Mouse (Mus musculus) brain, embryonic 14.5 days (tissue): ENCODE data around the gene Mx1. TPM values are rescaled to one million over a fixed set of nuclear protein-coding genes. Genes with fewer than 3 reads are reported as not detected.

Source experiments
- DNase-seq: peaks from one replicate; pipeline ENCODE4 v3.0.0-alpha.2; 2011; ENCODE audit warnings: low read depth
- CTCF ChIP-seq: fragments of 200-500 bp; IDR thresholded peaks from 2 replicates; pipeline ENCODE4 v1.5.1; 2012; ENCODE audit warnings: inconsistent platforms, mild to moderate bottlenecking, moderate library complexity, borderline replicate concordance; ENCODE audit not compliant: insufficient read depth, insufficient read length; ENCODE audit errors: extremely low read depth
- POLR2A ChIP-seq: fragments of 200-500 bp; IDR thresholded peaks from 2 replicates; pipeline ENCODE4 v1.6.1; 2012; ENCODE audit warnings: mild to moderate bottlenecking, inconsistent platforms, borderline replicate concordance; ENCODE audit not compliant: poor library complexity, insufficient read depth, insufficient read length, severe bottlenecking; ENCODE audit errors: extremely low read depth
- polyA plus RNA-seq: library from polyadenylated mRNA; depleted of rRNA; stranded (reverse); fragments of >200 nt; gene quantifications from 2 replicates; pipeline ENCODE4 v1.2.3, GENCODE M21; 2012

Mx1 gene
- polyA plus RNA-seq, 1 experiment, result 0.21 TPM

GRCm38 (mm10) chr16:97437448-97438056 lies 25.2 kb downstream of the Mx1 start:
- TF ChIP-seq CTCF (no peak), POLR2A (no peak)
- peak; percentile 79 for DNase-seq

DNA sequence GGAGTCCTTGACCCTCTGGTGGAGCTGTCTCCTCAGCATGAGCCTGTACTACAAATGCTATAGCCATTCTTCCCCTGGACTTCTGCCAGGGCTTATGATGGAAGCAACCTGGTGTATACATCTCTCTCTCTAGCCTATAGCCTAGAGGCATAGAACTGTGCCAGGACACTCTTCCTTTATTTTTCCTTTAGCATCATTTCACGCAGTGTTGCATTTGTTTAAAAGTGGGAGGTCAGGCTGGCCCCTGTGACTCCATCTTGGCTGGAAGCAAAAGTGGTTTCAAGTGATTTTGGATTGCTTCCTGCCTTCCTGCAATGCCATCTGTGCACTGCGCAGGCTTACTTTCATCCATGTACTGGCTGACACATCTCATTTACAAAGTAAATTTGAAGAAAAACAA lies 28.5 kb downstream of the Mx1 start:
- TF ChIP-seq POLR2A, result no peak
- no peak for TF ChIP-seq CTCF
- DNase-seq, result peak; percentile 64

DNA sequence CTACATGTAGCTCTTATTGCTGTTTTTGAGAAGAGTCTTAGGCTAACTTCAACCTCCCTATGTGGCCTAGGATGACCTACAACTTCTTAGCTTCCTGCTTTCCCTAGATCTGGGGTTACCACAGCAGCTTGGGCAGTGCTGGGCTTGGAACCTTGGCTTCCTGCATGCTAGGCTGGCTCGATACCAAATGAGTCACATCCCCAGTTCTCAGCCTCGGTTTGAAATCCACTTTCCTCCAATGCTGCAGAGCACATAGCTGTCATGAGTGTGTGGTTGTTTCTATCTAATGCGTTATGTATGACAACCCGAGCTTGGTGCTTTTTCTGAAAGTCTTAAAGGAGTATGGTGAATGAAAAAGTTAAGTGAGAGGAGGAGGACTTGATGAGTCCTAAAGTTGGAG lies 31.4 kb downstream of the Mx1 start:
- DNase-seq, result no peak
- no peak for TF ChIP-seq POLR2A
- no peak for TF ChIP-seq CTCF

GRCm38 (mm10) chr16:97430091-97430490 lies 32.6 kb downstream of the Mx1 start:
- no peak for TF ChIP-seq CTCF
- no peak for TF ChIP-seq POLR2A
- no peak for DNase-seq

DNA sequence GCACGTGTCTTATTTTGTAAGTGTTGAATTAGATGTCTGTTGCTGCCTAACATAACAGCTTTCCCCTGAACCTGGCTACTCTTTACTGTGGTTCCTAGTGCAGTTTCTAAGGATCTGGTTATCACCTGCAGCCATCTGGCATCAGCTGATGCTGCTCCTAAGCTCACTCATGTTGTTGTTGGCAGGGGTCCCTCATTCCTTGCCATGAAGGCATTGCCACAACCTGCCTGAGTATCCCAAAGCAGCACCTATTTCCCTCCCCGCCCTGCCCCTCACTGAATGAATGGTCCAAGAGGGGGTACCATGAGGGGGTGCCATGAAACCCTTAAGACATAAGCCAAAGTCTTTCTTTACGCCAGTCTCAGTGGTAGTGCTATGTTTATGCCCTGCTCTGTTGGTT lies 34.7 kb downstream of the Mx1 start:
- DNase-seq, result peak; percentile 6
- TF ChIP-seq CTCF, result no peak
- TF ChIP-seq POLR2A, result no peak

- DNase-seq, result no peak
- TF ChIP-seq POLR2A (no peak), CTCF (no peak)
These were observed 39.1 kb downstream of the Mx1 start for GRCm38 (mm10) chr16:97423627-97424026.

DNA sequence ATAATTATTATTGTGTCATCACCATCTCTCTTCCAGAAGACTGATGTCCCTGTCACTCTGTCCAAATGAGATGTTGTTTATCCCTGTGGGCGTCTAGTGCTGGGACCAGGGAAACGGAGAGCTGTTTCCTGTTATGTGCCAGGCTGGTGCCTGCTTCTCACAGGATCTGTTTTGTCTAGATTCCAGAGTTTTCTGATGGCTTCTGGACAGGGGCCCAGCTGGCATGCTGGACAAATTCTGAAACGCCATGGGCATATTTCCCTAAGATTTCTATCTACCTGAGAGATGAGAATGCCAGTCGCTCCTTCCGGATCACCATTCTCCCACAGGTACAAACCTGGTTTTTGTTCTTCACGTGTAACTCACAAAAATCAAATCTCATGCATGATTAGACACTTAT lies 41.0 kb downstream of the Mx1 start:
- TF ChIP-seq CTCF, result no peak
- TF ChIP-seq POLR2A, result no peak
- DNase-seq, result no peak

GRCm38 (mm10) chr16:97418749-97419453 lies 43.8 kb downstream of the Mx1 start:
- DNase-seq, result no peak

GRCm38 (mm10) chr16:97417896-97418542 lies 44.7 kb downstream of the Mx1 start:
- peak; percentile 81 for DNase-seq
- TF ChIP-seq POLR2A (no peak), CTCF (peak; percentile 67)

More at GRCm38 (mm10) chr16:97418749-97419453, 43.8 kb downstream of the Mx1 start:
- TF ChIP-seq CTCF, result no peak
- no peak for TF ChIP-seq POLR2A

- TF ChIP-seq POLR2A (no peak), CTCF (no peak)
- no peak for DNase-seq
These were observed 57.2 kb downstream of the Mx1 start for GRCm38 (mm10) chr16:97405476-97406012.

- peak; percentile 42 for DNase-seq
- TF ChIP-seq CTCF (no peak), POLR2A (no peak)
These were observed 60.4 kb downstream of the Mx1 start for GRCm38 (mm10) chr16:97402213-97402785.
